Mouse (Mus musculus) gastrocnemius, postnatal 10 days (tissue): ENCODE measurements around the gene Mapk10. TPM values are rescaled to one million over a fixed set of nuclear protein-coding genes. Genes with fewer than 3 reads are reported as not detected.

Source experiments
- DNase-seq: peaks from one replicate; pipeline ENCODE4 v3.0.0; 2021; ENCODE audit warnings: mixed read lengths
- total RNA-seq, 2 experiments: library from RNA; stranded (reverse); gene quantifications; 2 replicates each; pipeline ENCODE4 v1.2.3; 2021

Gene Mapk10
- total RNA-seq, 2 experiments from 2014 or later = 0.52 to 1.1 TPM

- no peak for DNase-seq
Observed at GRCm38 (mm10) chr5:103164022-103164421, 47.1 kb downstream of the Mapk10 start.

DNA sequence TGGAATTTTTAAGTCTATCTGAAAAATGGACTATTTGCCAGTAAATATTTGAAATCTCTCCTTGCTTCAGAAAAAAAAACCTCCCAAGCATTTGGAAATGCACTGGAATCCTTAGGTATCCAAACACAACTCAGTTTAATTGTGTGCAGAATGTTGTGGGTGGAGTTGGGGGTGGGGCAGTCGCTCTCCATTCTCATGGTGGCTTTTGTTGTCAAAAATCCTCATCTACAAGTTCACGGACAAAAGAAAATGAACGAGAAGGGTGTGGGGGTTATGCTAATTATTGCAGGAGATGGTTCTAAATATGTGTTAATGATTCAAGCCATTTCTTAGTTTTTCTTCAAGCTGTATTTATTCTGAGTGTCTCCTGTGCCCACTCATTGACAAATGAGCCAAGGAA, 49.6 kb downstream of the Mapk10 start:
- no peak for DNase-seq

DNA sequence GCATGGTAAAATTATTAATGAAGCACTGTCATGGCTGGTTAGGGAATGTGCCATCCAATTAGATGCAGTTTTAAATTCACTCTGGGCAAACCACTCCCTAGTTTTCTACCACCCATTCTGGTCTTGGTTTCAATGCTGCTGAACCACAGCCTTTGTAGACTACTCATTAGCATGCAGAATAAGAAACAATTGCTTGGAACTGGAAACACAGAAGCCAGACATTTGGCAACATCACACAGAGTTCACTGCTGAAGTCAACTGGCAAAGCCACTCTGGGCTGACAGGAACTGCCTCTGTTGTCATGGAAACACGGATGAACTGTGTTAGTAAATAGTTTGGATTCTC, 50.0 kb downstream of the Mapk10 start:
- DNase-seq = no peak

DNA sequence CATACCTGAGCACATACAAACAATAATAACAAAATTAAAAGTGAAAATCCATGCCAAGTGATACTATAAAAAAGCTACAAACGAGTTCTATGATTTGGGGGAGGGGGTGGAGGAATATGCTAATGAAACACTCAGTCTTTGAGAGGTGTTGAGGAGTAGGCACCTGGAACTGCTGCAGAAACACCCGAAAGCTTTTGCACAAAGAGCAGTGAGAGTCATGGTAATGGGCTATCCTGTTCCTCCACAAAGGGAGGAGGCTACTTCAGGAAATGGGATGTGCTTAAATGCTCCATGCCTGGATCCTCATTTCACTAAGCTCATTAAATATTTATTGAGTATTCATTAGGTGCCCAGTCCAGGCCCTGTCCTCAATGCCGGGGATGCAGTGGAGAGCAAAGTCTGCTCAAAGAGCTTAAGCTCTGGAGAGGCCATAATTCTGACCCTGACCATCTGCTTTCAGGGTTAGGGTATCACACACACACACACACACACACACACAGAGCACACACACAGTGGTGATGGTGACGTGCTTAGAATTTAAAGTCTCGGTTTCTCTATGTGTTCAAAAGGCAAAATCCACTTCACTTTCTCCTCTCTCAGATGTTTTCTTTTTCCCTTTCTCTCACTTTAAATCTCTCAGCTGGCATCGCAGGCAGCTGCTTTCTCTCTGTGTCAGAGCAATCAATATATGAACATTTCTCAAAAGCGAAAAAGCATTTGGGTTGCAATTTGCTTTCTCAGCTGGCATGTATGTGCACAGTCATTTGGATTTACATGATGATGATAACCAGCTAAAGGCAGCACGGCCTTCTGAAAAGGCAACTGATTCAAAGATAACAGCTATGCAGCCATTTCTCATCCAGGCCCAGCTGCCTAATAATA, 50.6 kb downstream of the Mapk10 start:
- no peak for DNase-seq

DNA sequence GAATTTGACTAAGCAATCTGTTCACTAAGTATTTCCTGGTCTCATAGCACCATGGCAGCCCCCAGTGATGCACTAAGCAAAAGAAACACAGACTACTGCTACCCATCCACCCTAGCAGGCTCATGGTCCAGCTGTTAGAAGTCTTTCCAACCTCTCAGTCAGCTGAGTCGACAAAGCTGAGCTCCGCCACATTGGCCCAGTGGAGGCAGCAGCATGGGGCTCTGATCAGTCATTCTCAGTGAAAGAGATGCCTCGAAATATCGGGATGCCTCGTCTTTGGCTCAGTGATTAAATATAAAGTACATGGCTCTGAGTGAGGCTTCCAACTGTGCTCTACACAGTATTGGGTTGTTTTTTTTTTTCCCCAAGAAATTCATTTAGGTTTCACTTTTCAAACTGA, 70.2 kb downstream of the Mapk10 start:
- DNase-seq = no peak

DNA sequence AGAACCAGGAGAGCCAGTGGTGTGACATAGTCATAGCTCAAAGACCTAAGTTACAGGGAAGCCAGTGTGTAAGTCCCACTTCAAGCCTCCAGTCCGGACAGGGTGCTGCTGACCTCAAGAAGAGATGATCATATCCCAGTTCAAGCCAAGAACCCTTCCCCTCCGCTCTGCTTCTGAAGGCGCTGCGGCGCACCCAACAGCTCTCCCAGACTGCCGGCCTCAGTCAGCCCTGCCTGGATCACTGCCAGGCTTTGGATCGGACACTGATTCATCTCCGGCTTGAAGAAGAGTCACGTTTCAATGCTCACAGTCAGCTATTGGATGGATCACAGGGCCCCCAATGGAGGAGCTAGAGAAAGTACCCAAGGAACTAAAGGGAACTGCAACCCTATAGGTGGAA, 76.3 kb downstream of the Mapk10 start:
- peak; percentile 29 for DNase-seq

GRCm38 (mm10) chr5:103133626-103134025, 77.5 kb downstream of the Mapk10 start:
- DNase-seq = no peak

- no peak for DNase-seq
Observed at GRCm38 (mm10) chr5:103132814-103133213, 78.3 kb downstream of the Mapk10 start.

DNA sequence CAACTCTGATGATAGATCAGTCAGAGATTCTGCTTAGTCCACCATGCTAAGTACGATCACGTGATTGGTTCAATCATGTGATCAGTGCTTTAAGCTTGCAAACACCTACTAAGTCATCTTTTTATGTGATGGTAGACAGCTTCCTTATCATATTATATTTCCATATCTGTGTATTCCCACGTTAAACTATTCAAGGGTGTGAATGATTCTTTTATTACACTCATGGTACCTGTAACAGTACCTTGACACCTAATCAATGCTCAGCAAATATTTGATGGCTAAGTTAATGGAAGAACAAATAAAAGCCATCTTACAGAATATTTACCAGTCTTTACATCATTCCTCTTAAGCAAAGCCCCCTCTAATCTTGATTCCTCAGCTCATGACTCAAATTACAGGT, 91.5 kb downstream of the Mapk10 start:
- no peak for DNase-seq

- no peak for DNase-seq
Observed at GRCm38 (mm10) chr5:103115571-103115970, 95.6 kb downstream of the Mapk10 start.

DNA sequence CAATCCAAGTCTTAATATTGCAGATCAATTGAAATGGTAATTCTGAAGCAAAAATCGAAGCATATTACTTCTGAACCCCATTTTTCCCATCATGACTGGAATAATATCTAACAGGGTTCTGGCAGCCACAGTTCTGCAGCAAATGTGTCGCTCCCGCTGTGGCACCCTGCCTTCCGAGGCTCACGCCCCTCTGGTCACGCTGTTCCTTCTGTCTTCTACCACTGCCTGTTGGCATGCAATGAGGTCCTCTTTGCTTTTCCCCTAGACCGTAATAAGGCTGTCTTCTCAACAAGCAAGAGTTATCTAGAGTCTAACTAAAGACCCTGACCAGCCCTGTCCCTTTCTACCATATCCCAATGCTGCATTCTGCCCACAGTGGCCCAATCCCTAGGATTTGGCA, 98.7 kb downstream of the Mapk10 start:
- DNase-seq = no peak

DNA sequence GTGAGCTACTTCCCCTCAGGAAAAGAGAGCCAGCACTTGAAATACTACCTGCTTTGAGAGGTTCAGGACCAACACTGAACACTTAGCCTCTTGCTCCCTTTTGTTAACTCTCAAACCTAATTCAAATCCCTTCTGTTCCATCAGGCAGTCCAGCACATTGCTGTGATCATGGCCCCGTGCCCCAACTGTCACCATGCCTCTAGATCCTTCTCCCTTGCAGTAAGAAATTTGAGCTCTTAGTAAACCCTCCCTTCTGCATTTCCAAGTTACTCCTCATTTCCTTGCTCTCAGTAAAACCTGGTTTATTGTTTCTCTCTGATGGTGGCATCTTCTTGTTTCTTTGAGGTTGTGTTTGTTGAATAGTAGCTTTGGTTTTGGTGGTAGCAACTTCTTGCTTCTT, 101.7 kb downstream of the Mapk10 start:
- DNase-seq = no peak

DNA sequence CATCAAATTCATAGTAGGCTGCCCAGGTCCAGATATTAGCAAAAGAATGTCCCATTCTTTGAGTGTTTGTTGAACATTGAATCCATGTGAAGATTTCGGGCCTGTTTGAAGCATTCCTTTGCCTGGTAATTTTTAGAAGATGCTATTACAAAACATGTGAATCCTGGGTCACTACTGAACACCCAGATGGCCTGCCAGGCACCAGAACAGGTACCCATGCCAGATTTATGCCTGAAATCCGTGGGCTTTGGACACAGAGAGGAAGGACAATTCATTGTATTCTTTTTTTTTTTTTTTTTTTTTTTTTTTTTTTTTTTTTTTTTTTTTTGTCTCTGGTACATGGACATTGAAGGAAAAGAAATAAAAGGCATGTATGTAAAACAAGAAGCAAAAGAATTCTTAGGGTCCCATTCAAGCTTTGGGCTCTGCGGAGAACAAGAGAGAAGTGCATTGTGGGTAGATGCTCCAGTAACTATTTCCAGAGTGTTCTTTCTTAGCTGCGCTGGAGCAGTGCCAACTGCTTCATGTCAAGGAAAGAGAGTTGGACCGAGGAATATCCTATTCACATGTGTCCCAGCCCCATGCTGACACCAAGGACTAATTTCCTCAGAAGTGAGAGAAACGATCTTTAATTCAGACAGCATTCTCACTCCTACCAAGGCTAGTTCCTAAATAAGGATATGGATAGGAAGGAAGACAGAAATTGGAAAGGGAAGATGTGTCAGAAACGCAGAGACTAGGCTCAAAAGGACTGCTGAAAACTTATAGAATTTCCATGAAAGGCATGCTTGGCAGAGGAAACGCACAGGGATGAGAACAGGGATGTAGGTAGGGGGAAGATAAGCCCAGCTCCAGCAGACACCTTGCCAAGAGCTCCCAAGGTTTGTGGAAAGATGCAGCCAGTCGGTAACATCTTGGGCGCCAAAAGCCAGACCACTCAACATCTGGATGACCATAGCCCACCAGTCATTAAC, 105.4 kb downstream of the Mapk10 start:
- no peak for DNase-seq

GRCm38 (mm10) chr5:103104082-103104481, 107.1 kb downstream of the Mapk10 start:
- DNase-seq = no peak

DNA sequence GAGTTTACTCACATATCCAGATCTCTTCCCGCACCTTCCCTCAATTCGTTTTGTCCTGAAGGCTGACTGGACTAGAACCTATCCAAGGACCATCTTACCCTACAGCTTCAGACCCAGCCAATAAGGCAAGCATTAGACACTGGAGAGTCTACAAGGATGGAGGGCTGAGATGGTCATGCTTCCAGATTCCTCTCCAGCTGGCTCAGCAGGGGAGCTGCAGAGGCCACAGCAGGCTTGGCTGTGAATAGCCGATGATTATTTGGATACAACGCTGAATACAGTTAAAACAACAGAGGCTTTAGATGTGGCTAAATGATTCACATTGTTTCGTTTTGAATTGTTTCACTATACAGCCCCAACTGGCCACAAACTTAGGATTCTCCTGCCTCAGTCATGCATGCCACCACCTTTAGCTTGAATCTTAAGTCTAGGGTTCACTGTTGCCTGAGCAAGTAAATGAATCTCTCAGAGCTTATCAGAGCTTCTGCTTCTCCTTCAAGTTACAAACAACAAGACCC, 108.2 kb downstream of the Mapk10 start:
- no peak for DNase-seq

GRCm38 (mm10) chr5:103102176-103102575, 109.0 kb downstream of the Mapk10 start:
- no peak for DNase-seq

GRCm38 (mm10) chr5:103094166-103094565, 117.0 kb downstream of the Mapk10 start:
- DNase-seq = no peak

- no peak for DNase-seq
Observed at GRCm38 (mm10) chr5:103085844-103086243, 125.3 kb downstream of the Mapk10 start.

DNA sequence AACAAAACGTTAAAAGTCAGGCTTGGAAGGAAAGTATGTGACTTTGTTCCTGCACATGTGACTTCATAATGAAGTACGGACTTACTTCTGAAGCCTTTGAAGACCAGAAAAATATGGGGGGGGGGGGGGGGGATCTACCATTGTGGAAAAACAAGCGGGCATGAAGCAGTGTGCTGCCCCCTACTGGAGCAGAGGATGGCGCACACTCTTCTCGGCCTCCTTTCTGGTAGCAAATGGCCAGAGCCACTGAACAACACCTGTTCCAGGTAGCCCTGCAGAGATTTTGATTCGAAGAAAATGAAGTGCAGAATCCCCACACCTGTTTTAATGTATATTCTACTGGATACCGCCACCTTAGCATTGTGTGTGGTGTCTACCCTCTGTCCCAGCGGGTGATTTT, 135.7 kb downstream of the Mapk10 start:
- DNase-seq = peak; percentile 6

- no peak for DNase-seq
Observed at GRCm38 (mm10) chr5:103072200-103072825, 138.8 kb downstream of the Mapk10 start.

DNA sequence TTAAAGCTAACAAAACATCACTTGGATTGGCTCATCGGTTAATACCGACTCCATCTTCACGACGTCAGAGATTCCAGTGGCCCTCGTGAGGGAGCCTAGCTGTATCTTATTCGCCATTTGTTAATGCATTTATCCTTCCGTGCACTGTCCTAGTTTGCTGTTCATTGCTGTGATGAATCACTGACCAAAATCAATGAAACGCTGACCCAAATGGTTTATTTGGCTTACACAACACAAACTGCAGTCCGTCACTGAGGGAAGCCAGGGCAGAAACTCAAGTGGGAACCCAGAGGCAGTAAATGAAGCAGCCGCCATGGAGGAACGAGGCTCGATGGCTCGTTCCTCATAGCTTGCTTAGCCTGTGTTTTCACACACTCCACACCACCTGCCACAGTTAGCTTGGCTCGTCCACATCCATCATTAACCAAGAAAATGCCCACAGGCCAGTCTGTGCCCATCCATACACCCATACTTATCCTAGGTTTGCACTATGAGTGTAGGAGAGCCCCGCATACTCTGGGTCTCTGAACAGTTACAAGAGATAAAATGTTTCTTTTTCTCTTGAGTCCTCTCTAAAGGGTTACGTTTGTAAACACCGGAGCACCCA, 140.0 kb downstream of the Mapk10 start:
- DNase-seq = no peak

GRCm38 (mm10) chr5:103050319-103050916, 160.7 kb downstream of the Mapk10 start:
- DNase-seq = no peak
